Mouse (Mus musculus): ENCODE results near the gene Ccno.

DNA sequence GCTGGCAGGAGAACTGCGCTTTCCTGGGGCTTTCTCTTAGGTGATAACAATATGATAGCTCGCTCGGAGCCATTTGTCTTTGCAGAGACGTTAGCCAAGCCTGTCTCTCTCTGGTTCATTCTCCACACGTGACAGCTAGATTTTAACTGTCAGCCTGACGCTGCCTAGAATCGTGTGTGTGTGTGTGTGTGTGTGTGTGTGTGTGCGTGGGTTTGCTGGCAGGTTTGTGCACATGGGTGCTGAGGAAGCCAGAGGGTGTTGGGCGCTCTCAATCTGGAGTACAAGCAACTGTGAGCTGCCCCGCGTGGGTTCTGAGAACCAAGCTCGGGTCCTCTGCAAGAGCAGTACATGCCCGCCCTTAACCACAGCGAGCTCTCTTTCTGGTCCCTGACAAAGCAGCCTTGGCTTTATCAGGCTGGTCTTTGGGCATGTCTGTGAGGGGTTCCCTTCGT is 45.7 kb upstream of the Ccno start:
- TF ChIP-seq CTCF (conservative IDR thresholded peaks at IDR 0.05; ENCODE audit: low read length) = no peak
- no peak for TF ChIP-seq POU5F1 (IDR thresholded peaks at IDR 0.05; ENCODE audit: borderline replicate concordance, low read length)

Data from E14TG2a.4 (cell line).